Mouse (Mus musculus): ENCODE data around the gene Kntc1. TPM values are rescaled to one million over a fixed set of nuclear protein-coding genes. Genes with fewer than 3 reads are reported as not detected.
A peak's percentile ranks its signal among the peaks of the same experiment; 100 is the strongest.
"Not testable (repeated sequence)": the region's sequence is repeated elsewhere in the genome, so short reads cannot be mapped to it uniquely, and the experiment has no call there.

Gene Kntc1
- polyA plus RNA-seq (2014; fragmentation: Nextera tagmentation; extraction: Ambion mirVana): 33.7 and 35.9 TPM in 2 replicates

- under 1% methylated on average over 63 of the region's 63 CpGs for WGBS
- Histone ChIP-seq H3K36me3 (ENCODE audit: control insufficient read depth, insufficient read depth, low read length) (peaks cover 20% of the 10 kb centered on the region), H3K4me3 (ENCODE audit: low read length) (peak within 1 kb of the TSS; percentile 85), H3K27me3 (ENCODE audit: control insufficient read depth, insufficient read depth, low read length) (no peaks in the 10 kb centered on the region), H3K9ac (ENCODE audit: low read depth, low read length) (peak within 1 kb of the TSS; percentile 91), H3K27ac (ENCODE audit: low read depth, low read length) (peak within 1 kb of the TSS; percentile 99), H3K4me1 (ENCODE audit: control insufficient read depth, insufficient read depth, low read length) (peaks cover 15% of the 10 kb centered on the region; the same call in 1 of the 2 replicates), H3K4me2 (replicated peaks; ENCODE audit: low read depth, low read length) (peak within 1 kb of the TSS; percentile 50), H3K9me3 (ENCODE audit: control insufficient read depth, low read length) (no peaks in the 10 kb centered on the region)
- peak; percentile 99 for ATAC-seq (ENCODE audit: low FRiP score, low TSS enrichment)
Observed at GRCm38 (mm10) chr5:123749065-123750064, at the start of gene Kntc1, which contains the start of gene Rsrc2. Kntc1 (plus strand) TSS chr5:123749716. Rsrc2 (minus strand) TSS chr5:123749414.

- no peak for ATAC-seq (ENCODE audit: low FRiP score, low TSS enrichment)
- Histone ChIP-seq H3K36me3 (ENCODE audit: control insufficient read depth, insufficient read depth, low read length) (peaks cover 68% of the 10 kb centered on the region), H3K4me2 (replicated peaks; ENCODE audit: low read depth, low read length) (no peak overlapping the region), H3K9me3 (ENCODE audit: control insufficient read depth, low read length) (no peaks in the 10 kb centered on the region), H3K27me3 (ENCODE audit: control insufficient read depth, insufficient read depth, low read length) (no peaks in the 10 kb centered on the region), H3K4me1 (ENCODE audit: control insufficient read depth, insufficient read depth, low read length) (no peaks in the 10 kb centered on the region), H3K4me3 (ENCODE audit: low read length) (no peak overlapping the region), H3K9ac (ENCODE audit: low read depth, low read length) (no peak overlapping the region), H3K27ac (ENCODE audit: low read depth, low read length) (no peak overlapping the region)
- 73% methylated on average over 11 of the region's 11 CpGs for WGBS
Observed at GRCm38 (mm10) chr5:123700625-123701024, 48.9 kb upstream of the Kntc1 start.

- H3K9ac ChIP-seq (ENCODE audit: low read depth, low read length): no peak overlapping the region
- ATAC-seq (ENCODE audit: low FRiP score, low TSS enrichment): no peak
- no peak overlapping the region for H3K4me2 ChIP-seq (replicated peaks; ENCODE audit: low read depth, low read length)
- H3K27me3 ChIP-seq (ENCODE audit: control insufficient read depth, insufficient read depth, low read length): no peaks in the 10 kb centered on the region
- 92% methylated on average over 12 of the region's 12 CpGs for WGBS
- H3K27ac ChIP-seq (ENCODE audit: low read depth, low read length): no peak overlapping the region
- H3K9me3 ChIP-seq (ENCODE audit: control insufficient read depth, low read length): no peaks in the 10 kb centered on the region
- H3K4me3 ChIP-seq (ENCODE audit: low read length): no peak overlapping the region
- H3K36me3 ChIP-seq (ENCODE audit: control insufficient read depth, insufficient read depth, low read length): peaks cover 93% of the 10 kb centered on the region
- no peaks in the 10 kb centered on the region for H3K4me1 ChIP-seq (ENCODE audit: control insufficient read depth, insufficient read depth, low read length)
Observed at GRCm38 (mm10) chr5:123708598-123708997, 40.9 kb upstream of the Kntc1 start.

GRCm38 (mm10) chr5:123709571-123709970 lies 39.9 kb upstream of the Kntc1 start:
- no peak overlapping the region for H3K9ac ChIP-seq (ENCODE audit: low read depth, low read length)
- H3K4me1 ChIP-seq (ENCODE audit: control insufficient read depth, insufficient read depth, low read length): no peaks in the 10 kb centered on the region
- no peak overlapping the region for H3K27ac ChIP-seq (ENCODE audit: low read depth, low read length)
- no peaks in the 10 kb centered on the region for H3K27me3 ChIP-seq (ENCODE audit: control insufficient read depth, insufficient read depth, low read length)
- WGBS: 85% methylated on average over 4 of the region's 4 CpGs
- H3K9me3 ChIP-seq (ENCODE audit: control insufficient read depth, low read length): no peaks in the 10 kb centered on the region
- peaks cover 93% of the 10 kb centered on the region for H3K36me3 ChIP-seq (ENCODE audit: control insufficient read depth, insufficient read depth, low read length)
- no peak overlapping the region for H3K4me3 ChIP-seq (ENCODE audit: low read length)
- H3K4me2 ChIP-seq (replicated peaks; ENCODE audit: low read depth, low read length): no peak overlapping the region
- ATAC-seq (ENCODE audit: low FRiP score, low TSS enrichment): no peak

GRCm38 (mm10) chr5:123713782-123714181 lies 35.7 kb upstream of the Kntc1 start:
- WGBS: 93% methylated on average over 6 of the region's 6 CpGs
- H3K27ac ChIP-seq (ENCODE audit: low read depth, low read length): no peak overlapping the region
- ATAC-seq (ENCODE audit: low FRiP score, low TSS enrichment): no peak
- H3K4me1 ChIP-seq (ENCODE audit: control insufficient read depth, insufficient read depth, low read length): peaks cover 8% of the 10 kb centered on the region
- no peaks in the 10 kb centered on the region for H3K27me3 ChIP-seq (ENCODE audit: control insufficient read depth, insufficient read depth, low read length)
- H3K9me3 ChIP-seq (ENCODE audit: control insufficient read depth, low read length): no peaks in the 10 kb centered on the region
- peaks cover 81% of the 10 kb centered on the region for H3K36me3 ChIP-seq (ENCODE audit: control insufficient read depth, insufficient read depth, low read length)
- no peak overlapping the region for H3K4me2 ChIP-seq (replicated peaks; ENCODE audit: low read depth, low read length)
- H3K9ac ChIP-seq (ENCODE audit: low read depth, low read length): no peak overlapping the region
- no peak overlapping the region for H3K4me3 ChIP-seq (ENCODE audit: low read length)

GRCm38 (mm10) chr5:123714622-123715021 lies 34.9 kb upstream of the Kntc1 start:
- no peaks in the 10 kb centered on the region for H3K27me3 ChIP-seq (ENCODE audit: control insufficient read depth, insufficient read depth, low read length)
- no peak for ATAC-seq (ENCODE audit: low FRiP score, low TSS enrichment)
- peaks cover 73% of the 10 kb centered on the region for H3K36me3 ChIP-seq (ENCODE audit: control insufficient read depth, insufficient read depth, low read length)
- H3K27ac ChIP-seq (ENCODE audit: low read depth, low read length): no peak overlapping the region
- no peak overlapping the region for H3K4me3 ChIP-seq (ENCODE audit: low read length)
- no peak overlapping the region for H3K9ac ChIP-seq (ENCODE audit: low read depth, low read length)
- WGBS: 90% methylated on average over 4 of the region's 4 CpGs
- peaks cover 14% of the 10 kb centered on the region for H3K4me1 ChIP-seq (ENCODE audit: control insufficient read depth, insufficient read depth, low read length)
- no peak overlapping the region for H3K4me2 ChIP-seq (replicated peaks; ENCODE audit: low read depth, low read length)
- H3K9me3 ChIP-seq (ENCODE audit: control insufficient read depth, low read length): no peaks in the 10 kb centered on the region

- WGBS: under 1% methylated on average over 83 of the region's 83 CpGs
- ATAC-seq (ENCODE audit: low FRiP score, low TSS enrichment): peak; percentile 100
Observed at GRCm38 (mm10) chr5:123720328-123721311, 28.9 kb upstream of the Kntc1 start, which contains the start of gene Zcchc8. Zcchc8 (minus strand) TSS chr5:123721100.

GRCm38 (mm10) chr5:123723816-123724215 lies 25.7 kb upstream of the Kntc1 start:
- H3K27ac ChIP-seq (ENCODE audit: low read depth, low read length); H3K27me3 ChIP-seq (ENCODE audit: control insufficient read depth, insufficient read depth, low read length); H3K4me3 ChIP-seq (ENCODE audit: low read length); H3K4me1 ChIP-seq (ENCODE audit: control insufficient read depth, insufficient read depth, low read length); ATAC-seq (ENCODE audit: low FRiP score, low TSS enrichment); H3K9me3 ChIP-seq (ENCODE audit: control insufficient read depth, low read length); H3K4me2 ChIP-seq (replicated peaks; ENCODE audit: low read depth, low read length); H3K9ac ChIP-seq (ENCODE audit: low read depth, low read length): not testable (repeated sequence)
- H3K36me3 ChIP-seq (ENCODE audit: control insufficient read depth, insufficient read depth, low read length): peaks cover 19% of the 10 kb centered on the region
- 87% methylated on average over 7 of the region's 7 CpGs for WGBS

More at GRCm38 (mm10) chr5:123720328-123721311, 28.9 kb upstream of the Kntc1 start, which contains the start of gene Zcchc8:
- H3K36me3 ChIP-seq (ENCODE audit: control insufficient read depth, insufficient read depth, low read length): peaks cover 18% of the 10 kb centered on the region
- peak within 1 kb of the TSS; percentile 64 for H3K4me2 ChIP-seq (replicated peaks; ENCODE audit: low read depth, low read length)
- peaks cover 14% of the 10 kb centered on the region for H3K4me1 ChIP-seq (ENCODE audit: control insufficient read depth, insufficient read depth, low read length)
- H3K9me3 ChIP-seq (ENCODE audit: control insufficient read depth, low read length): no peaks in the 10 kb centered on the region
- H3K27me3 ChIP-seq (ENCODE audit: control insufficient read depth, insufficient read depth, low read length): no peaks in the 10 kb centered on the region
- peak within 1 kb of the TSS; percentile 90 for H3K9ac ChIP-seq (ENCODE audit: low read depth, low read length)
- H3K27ac ChIP-seq (ENCODE audit: low read depth, low read length): peak within 1 kb of the TSS; percentile 89
- peak within 1 kb of the TSS; percentile 83 for H3K4me3 ChIP-seq (ENCODE audit: low read length)

Data from kidney, embryonic 14.5 days (tissue).